Mouse (Mus musculus) bone marrow, adult 2 months (tissue): ENCODE measurements at regions not wholly inside any gene's neighbourhood (a gene's known extent, or its start where the extent isn't known, plus 50 kb on each side); places are given as distances from the start of the nearest gene placed in this dataset.

Experiments
- CTCF ChIP-seq: fragments of 200-500 bp; IDR thresholded peaks from 2 replicates; pipeline ENCODE4 v1.5.1; 2011; ENCODE audit warnings: low read length, control low read depth; ENCODE audit not compliant: control insufficient read depth, insufficient read depth
- POLR2A ChIP-seq: fragments of 200-500 bp; IDR thresholded peaks from 2 replicates; pipeline ENCODE4 v1.6.1; 2011; ENCODE audit warnings: low read depth, mild to moderate bottlenecking, control low read depth, low read length, borderline replicate concordance; ENCODE audit not compliant: control insufficient read depth

- no peak for TF ChIP-seq CTCF
- TF ChIP-seq POLR2A, result no peak
Measured at GRCm38 (mm10) chr13:28847478-28847877, 106.0 kb downstream of the Sox4 start.
